ENCODE assay signal across 8 mouse cellular contexts in the genomic region with DNA sequence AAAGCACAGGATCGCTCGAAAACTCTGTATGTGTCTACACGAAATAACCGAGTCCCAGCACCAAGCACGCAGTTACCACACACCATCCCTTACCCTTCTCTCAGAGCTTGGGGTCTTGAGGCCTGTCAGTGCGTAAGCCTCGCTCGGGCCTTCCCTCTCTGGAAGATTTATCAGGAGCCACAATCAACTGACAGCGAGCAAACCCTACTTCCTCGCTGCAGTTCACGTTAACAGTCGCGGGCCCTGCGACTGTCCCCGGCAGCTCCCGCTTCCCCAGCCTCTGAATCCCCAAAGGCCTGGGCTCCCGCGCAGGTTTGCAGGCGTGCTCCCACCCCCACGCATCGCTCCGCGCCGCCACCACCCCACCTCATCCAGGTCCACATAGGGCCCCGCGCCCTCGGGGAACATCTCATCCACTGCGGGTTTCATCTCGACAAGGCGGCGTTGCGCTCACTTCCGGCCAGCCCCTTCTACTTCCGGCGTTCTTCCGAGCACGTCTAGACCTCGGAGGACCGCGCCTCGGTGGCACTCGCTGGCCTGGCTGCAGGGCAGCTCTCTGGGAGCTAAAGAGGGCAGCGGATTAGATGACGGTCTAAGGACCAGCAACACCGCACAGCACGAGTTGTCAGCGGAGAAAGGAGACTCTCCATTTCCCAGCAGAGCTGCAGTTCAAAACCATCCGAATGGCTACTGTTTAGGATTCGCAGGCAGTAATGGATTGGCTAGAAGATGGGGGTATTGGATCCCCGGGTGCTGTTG. TPM values are rescaled to one million over a fixed set of nuclear protein-coding genes. Genes with fewer than 3 reads are reported as not detected.
DNase-seq lines count a peak whose midpoint lies in the region; ATAC-seq and TF ChIP-seq lines count a peak whose summit lies in the region.

A gene (minus strand): TSS at position 472 of the 759 bp plus-strand sequence.

- no peak for TF ChIP-seq CTCF in lung, adult 2 months (IDR thresholded peaks at IDR 0.05; ENCODE audit: insufficient read depth, low read length)

- H3K9ac ChIP-seq in ES-E14 (ENCODE audit: insufficient read depth, low read depth, low read length, poor library complexity, severe bottlenecking), result peak within 1 kb of the TSS; percentile 93
- H3K9ac ChIP-seq in forebrain, embryonic 15.5 days (replicated peaks), result peak within 1 kb of the TSS; percentile 91

- ATAC-seq in forebrain, embryonic 15.5 days (replicated peaks), result peak; percentile 94
- ATAC-seq in neutrophil, adult 5-6 weeks (ENCODE audit: extremely low read depth, insufficient number of reproducible peaks, low FRiP score, poor library complexity, severe bottlenecking), result peak; percentile 88

- H3K36me3 ChIP-seq in ES-E14 (ENCODE audit: control insufficient read depth, insufficient read depth, low read length, poor library complexity, severe bottlenecking), result peaks cover 7% of the 10 kb centered on the region
- peaks cover 26% of the 10 kb centered on the region for H3K36me3 ChIP-seq in forebrain, embryonic 15.5 days

- no peaks in the 10 kb centered on the region for H3K9me3 ChIP-seq in ES-E14 (ENCODE audit: control insufficient read depth, insufficient read depth, low read depth, low read length)
- H3K9me3 ChIP-seq in forebrain, embryonic 15.5 days, result no peaks in the 10 kb centered on the region

- H3K27ac ChIP-seq in ES-E14 (ENCODE audit: insufficient read depth, low read depth, low read length, poor library complexity, severe bottlenecking), result no peak within 1 kb of the TSS
- peak within 1 kb of the TSS; percentile 72 for H3K27ac ChIP-seq in forebrain, embryonic 15.5 days (replicated peaks)

- peak within 1 kb of the TSS; percentile 93 to 98 for H3K4me3 ChIP-seq in ES-E14 (ENCODE audit: insufficient read depth in 1 of 2, low read depth in 1 of 2, low read length in 2 of 2, poor library complexity in 1 of 2, severe bottlenecking in 1 of 2)
- peak within 1 kb of the TSS; percentile 73 for H3K4me3 ChIP-seq in forebrain, embryonic 15.5 days
- peak within 1 kb of the TSS; percentile 67 for H3K4me3 ChIP-seq in lung, adult 2 months (replicated peaks; ENCODE audit: extremely low read depth, low read depth, low read length)

- 0 out of 4 replicates have a peak, but pooled peaks cover 0 to 3% of the 10 kb centered on the region in 2 experiments for H3K4me1 ChIP-seq in ES-E14 (ENCODE audit: control insufficient read depth in 2 of 2, insufficient read depth in 2 of 2, low read length in 2 of 2, poor library complexity in 1 of 2)
- peaks cover 26% of the 10 kb centered on the region for H3K4me1 ChIP-seq in forebrain, embryonic 15.5 days
- H3K4me1 ChIP-seq in lung, adult 2 months (ENCODE audit: control insufficient read depth, insufficient read depth, low read length), result peaks cover 9% of the 10 kb centered on the region

- 1% methylated on average over 50 of the region's 50 CpGs for WGBS in forebrain, embryonic 15.5 days
- WGBS in lung, adult 2 months, result 2% methylated on average over 50 of the region's 50 CpGs

- in situ Hi-C loops in ES-E14 (cut with MboI; ENCODE audit: low sequenced_read_pairs in 2 of 2, unreplicated experiment in 2 of 2), result no loop called here

- H3K4me2 ChIP-seq in forebrain, embryonic 15.5 days (replicated peaks), result peak within 1 kb of the TSS; percentile 93

- DNase-seq in ES-E14 (ENCODE audit: low read depth, low spot score), result peak; percentile 57
- DNase-seq in cerebellum, adult 11-12 months, result peak; percentile 90
- peak; percentile 72 for DNase-seq in heart, postnatal 25 days (ENCODE audit: low spot score)
- DNase-seq in layer of hippocampus, adult 18-20 months (ENCODE audit: low spot score in 2 of 2), result peak; percentile 80 to 93
- DNase-seq in lung, adult 2 months, result peak; percentile 86
- peak; percentile 68 to 73 for DNase-seq in thymus, adult 18-20 months

- intact Hi-C loops in heart, postnatal 25 days (cut with DNase I), result loop anchor here (5.0 kb wide), 1 partner anchor 169 kb away; a partner anchor contains a TSS

- no peaks in the 10 kb centered on the region for H3K27me3 ChIP-seq in forebrain, embryonic 15.5 days

- peak; percentile 68; the same call in 1 of the 2 replicates for TF ChIP-seq POLR2A in lung, adult 2 months (IDR thresholded peaks at IDR 0.05; ENCODE audit: borderline replicate concordance, extremely low read depth, low read depth, low read length)

TF ChIP-seq in ES-E14, 5 proteins besides CTCF, POLR2A, EP300 and RAD21:
- TF ChIP-seq MAFK (IDR thresholded peaks at IDR 0.05; ENCODE audit: insufficient read depth, low read depth, low read length) (no peak), HCFC1 (IDR thresholded peaks at IDR 0.05; ENCODE audit: borderline replicate concordance, insufficient read depth, low read length) (peak; percentile 74; the same call in 1 of the 2 replicates)

RNA-seq across cellular contexts. Expression of the gene that starts here (rescaled TPM):
- total RNA-seq in ES-E14 (2012; rRNA removed), result 124 and 176 TPM in 2 replicates
- 534 and 569 TPM in 2 replicates for polyA plus RNA-seq in forebrain, embryonic 15.5 days (2015; fragmentation: Nextera tagmentation; extraction: Ambion mirVana)
- 100 to 1,000 TPM; 218 to 222 TPM for total RNA-seq in heart, postnatal 25 days (2021)
- 100 to 1,000 TPM; 321 to 334 TPM for total RNA-seq in layer of hippocampus, adult 18-20 months (2021)
- 73.6 and 107 TPM in 2 replicates for polyA plus RNA-seq in lung, adult 2 months (2012; rRNA removed)
- total RNA-seq in neutrophil, adult 5-6 weeks (2017), result 37.0 and 54.9 TPM in 2 replicates
